Mouse (Mus musculus) kidney, embryonic 16.5 days (tissue): ENCODE results near the gene Adad2. TPM values are rescaled to one million over a fixed set of nuclear protein-coding genes. Genes with fewer than 3 reads are reported as not detected.

Source experiments
- polyA plus RNA-seq: library from polyadenylated mRNA; unstranded; fragments of >200 nt; fragmentation: Nextera tagmentation; extraction: Ambion mirVana; gene quantifications from 2 replicates; pipeline ENCODE4 v1.2.1, GENCODE M21; 2015

The Adad2 gene
- polyA plus RNA-seq, 1 experiment from 2014 or later = 0.12 TPM

Other genes starting within 250 kb of the Adad2 start
- gene Mlycd, start 217.9 kb upstream of the Adad2 start, polyA plus RNA-seq = 13.6 and 14.1 TPM in 2 replicates
- 3.2 and 3.6 TPM in 2 replicates for gene Osgin1, start 178.6 kb upstream of the Adad2 start, polyA plus RNA-seq
- gene Necab2, start 166.0 kb upstream of the Adad2 start, polyA plus RNA-seq = 2.3 and 2.5 TPM in 2 replicates
- 0.13 TPM in 1 of 2 replicates, not detected in the other for gene Slc38a8, start 111.0 kb upstream of the Adad2 start, polyA plus RNA-seq
- 131 TPM in 2 replicates for gene Mbtps1, start 54.0 kb upstream of the Adad2 start, polyA plus RNA-seq
- 39.8 and 43.1 TPM in 2 replicates for gene Hsdl1, start 37.6 kb upstream of the Adad2 start, polyA plus RNA-seq
- 0.27 and 0.37 TPM in 2 replicates for gene Dnaaf1, start 37.5 kb upstream of the Adad2 start, polyA plus RNA-seq
- 15.4 and 15.5 TPM in 2 replicates for gene Taf1c, start 7.5 kb upstream of the Adad2 start, polyA plus RNA-seq
- 0.05 and 0.15 TPM in 2 replicates for gene Kcng4, start 22.9 kb downstream of the Adad2 start, polyA plus RNA-seq
- gene Wfdc1, start 53.6 kb downstream of the Adad2 start, polyA plus RNA-seq = 2.3 and 3.7 TPM in 2 replicates
- gene Atp2c2, start 87.3 kb downstream of the Adad2 start, polyA plus RNA-seq = 1.9 and 2.7 TPM in 2 replicates
- gene Tldc1, start 165.7 kb downstream of the Adad2 start, polyA plus RNA-seq = 16.5 and 19.7 TPM in 2 replicates
- gene Cotl1, start 227.8 kb downstream of the Adad2 start, polyA plus RNA-seq = 130 and 138 TPM in 2 replicates
- gene Klhl36, start 249.5 kb downstream of the Adad2 start, polyA plus RNA-seq = 20.4 and 22.4 TPM in 2 replicates